Mouse (Mus musculus): ENCODE measurements around the gene Olfr171.
"Not testable (repeated sequence)": the region's sequence is repeated elsewhere in the genome, so short reads cannot be mapped to it uniquely, and the experiment has no call there.

Gene Olfr171

DNA sequence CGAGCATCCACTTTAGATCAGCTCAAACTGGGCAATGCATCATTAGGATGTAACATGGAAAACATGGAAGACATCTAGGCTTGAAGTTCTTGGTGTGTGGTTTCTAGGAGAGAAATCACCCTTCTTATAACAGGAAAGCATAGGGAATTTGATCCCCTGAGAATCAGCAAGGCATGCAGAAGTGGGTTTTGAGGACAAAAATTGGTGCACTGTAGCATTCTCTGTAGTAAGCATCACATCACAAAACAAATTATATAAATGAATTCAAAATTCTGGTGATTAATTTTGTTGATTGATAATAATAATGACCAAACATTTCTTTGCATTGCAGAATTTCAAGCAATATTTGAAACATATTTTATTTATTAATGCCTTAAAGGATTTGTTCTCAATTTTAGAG lies at the start of gene Olfr171:
TSS of gene Olfr171 (minus strand) at position 101 of the 400 bp plus-strand sequence.
- no peak for DNase-seq (ENCODE audit: extremely low spot score, low spot score)

DNA sequence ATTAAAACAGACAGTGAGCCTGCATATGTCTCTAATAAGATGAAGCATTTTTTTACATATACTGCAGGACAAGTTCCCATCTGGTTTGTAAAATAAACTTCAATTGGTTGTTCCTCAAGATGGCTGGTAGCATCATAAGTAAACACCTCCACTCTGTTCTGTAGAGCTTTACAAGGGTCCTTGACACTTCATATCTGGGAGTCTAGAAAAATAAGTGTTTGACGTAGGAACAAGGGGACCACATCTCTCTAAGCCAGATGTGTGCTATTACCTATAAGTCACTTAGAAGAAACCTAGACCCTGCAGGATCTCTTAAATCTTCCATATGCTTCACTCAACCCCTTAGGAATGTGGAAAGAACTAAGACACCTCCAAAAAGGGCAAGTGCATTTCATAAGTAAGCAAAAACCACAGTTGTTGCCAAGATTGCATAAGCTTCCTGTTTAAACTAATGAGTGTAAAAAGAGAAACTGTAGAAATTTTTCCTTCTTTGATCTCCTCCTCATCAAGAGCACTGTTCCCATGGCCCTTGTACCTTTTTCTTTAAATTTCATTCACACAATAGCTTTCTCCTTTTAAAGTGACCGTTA lies 41.1 kb upstream of the Olfr171 start:
- DNase-seq (ENCODE audit: extremely low spot score, low spot score): no peak

- DNase-seq (ENCODE audit: extremely low spot score, low spot score): no peak
These were observed 36.6 kb upstream of the Olfr171 start for GRCm38 (mm10) chr16:19666312-19666711.

DNA sequence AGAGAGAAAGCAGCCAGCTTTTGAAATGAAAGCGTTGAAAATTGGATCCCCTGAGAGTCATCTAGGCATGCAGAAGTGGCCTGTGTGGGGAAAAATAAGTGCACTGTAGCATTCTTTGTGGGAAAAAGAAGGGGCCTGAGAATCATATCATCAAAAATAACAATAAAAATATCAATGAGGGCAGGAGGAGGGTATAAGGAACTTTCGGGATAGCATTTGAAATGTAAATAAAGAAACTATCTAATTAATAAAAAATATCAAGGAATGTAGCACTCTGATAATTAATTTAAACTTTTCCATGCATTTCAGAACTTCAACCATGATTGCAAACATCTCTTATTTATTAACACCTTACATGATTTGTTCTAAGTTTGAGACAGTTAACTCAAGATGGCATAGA lies 17.9 kb downstream of the Olfr171 start, which contains the start of gene Olfr170:
TSS of gene Olfr170 (minus strand) at position 101 of the 400 bp plus-strand sequence.
- DNase-seq (ENCODE audit: extremely low spot score, low spot score): not testable (repeated sequence)

GRCm38 (mm10) chr16:19603166-19603565 lies 26.6 kb downstream of the Olfr171 start:
- no peak for DNase-seq (ENCODE audit: extremely low spot score, low spot score)
